Mouse (Mus musculus) liver, postnatal 0 days (tissue): ENCODE measurements around the gene Wnt9a. TPM values are rescaled to one million over a fixed set of nuclear protein-coding genes. Genes with fewer than 3 reads are reported as not detected.
"Not testable (repeated sequence)": the region's sequence is repeated elsewhere in the genome, so short reads cannot be mapped to it uniquely, and the experiment has no call there.

Experiments used
- ATAC-seq: fragments of 200-750 bp; cut with Nextera tagmentation; 2 replicates; pipeline ENCODE4 v1.8.0; 2017; ENCODE audit warnings: mild to moderate bottlenecking, moderate library complexity
- DNase-seq: peaks from one replicate; pipeline ENCODE4 v3.0.0-alpha.2; 2016
- H3K27ac ChIP-seq: fragments of 300-500 bp; sonication (generic); 2 replicates; pipeline ENCODE4 v1.5.1; 2014; ENCODE audit warnings: antibody characterized with exemption, moderate library complexity, mild to moderate bottlenecking, low read depth
- H3K27me3 ChIP-seq: fragments of 300-500 bp; sonication (generic); 2 replicates; pipeline ENCODE4 v1.6.1; 2014; ENCODE audit warnings: low read length, control low read depth, mixed read lengths; ENCODE audit not compliant: insufficient read depth
- H3K36me3 ChIP-seq: fragments of 300-500 bp; sonication (generic); replicated peaks from 2 replicates; pipeline ENCODE4 v1.6.1; 2014; ENCODE audit warnings: mild to moderate bottlenecking, control low read depth, low read length, moderate library complexity, mixed read lengths; ENCODE audit not compliant: insufficient read depth
- H3K4me1 ChIP-seq: fragments of 300-500 bp; sonication (generic); 2 replicates; pipeline ENCODE4 v1.6.1; 2014; ENCODE audit warnings: antibody characterized with exemption, mild to moderate bottlenecking, control low read depth; ENCODE audit not compliant: insufficient read depth
- H3K4me2 ChIP-seq: fragments of 300-500 bp; sonication (generic); 2 replicates; pipeline ENCODE4 v1.6.1; 2014; ENCODE audit warnings: low read depth, mild to moderate bottlenecking, low read length, moderate library complexity, mixed read lengths
- H3K4me3 ChIP-seq: fragments of 300-500 bp; sonication (generic); 2 replicates; pipeline ENCODE4 v1.5.1; 2014; ENCODE audit warnings: low read depth, low read length
- H3K9ac ChIP-seq: fragments of 300-500 bp; sonication (generic); replicated peaks from 2 replicates; pipeline ENCODE4 v1.6.1; 2014; ENCODE audit warnings: mild to moderate bottlenecking, moderate library complexity
- H3K9me3 ChIP-seq: fragments of 300-500 bp; sonication (generic); 2 replicates; pipeline ENCODE4 v1.6.1; 2016; ENCODE audit warnings: mild to moderate bottlenecking, control low read depth, low read length, mixed read lengths
- CTCF ChIP-seq: sonication (generic); IDR thresholded peaks from 2 replicates; pipeline ENCODE4 v1.5.1; 2016; ENCODE audit warnings: antibody characterized with exemption, low read depth
- EP300 ChIP-seq: IDR thresholded peaks from 2 replicates; pipeline ENCODE4 v1.6.1; 2016; ENCODE audit warnings: antibody characterized with exemption, low read depth, mild to moderate bottlenecking
- WGBS: fragments of 180-500 bp; shearing (Covaris S2); extraction: QIAGEN DNeasy Blood & Tissue Kit; methylation state at CpG from one replicate; pipeline ENCODE4 v1.1.7; 2014; ENCODE audit not compliant: insufficient replicate concordance; 5-methylcytosine and 5-hydroxymethylcytosine counted together
- microRNA-seq: library from miRNA; unstranded; fragments of <30 nt; microRNA quantifications from one replicate; pipeline ENCODE4, GENCODE M21; 2016
- polyA plus RNA-seq: library from polyadenylated mRNA; unstranded; fragments of >200 nt; fragmentation: Nextera tagmentation; extraction: Ambion mirVana; gene quantifications from 2 replicates; pipeline ENCODE4 v1.2.1, GENCODE M21; 2015

Wnt9a gene
- polyA plus RNA-seq, 1 experiment from 2014 or later: 0.16 TPM

DNA sequence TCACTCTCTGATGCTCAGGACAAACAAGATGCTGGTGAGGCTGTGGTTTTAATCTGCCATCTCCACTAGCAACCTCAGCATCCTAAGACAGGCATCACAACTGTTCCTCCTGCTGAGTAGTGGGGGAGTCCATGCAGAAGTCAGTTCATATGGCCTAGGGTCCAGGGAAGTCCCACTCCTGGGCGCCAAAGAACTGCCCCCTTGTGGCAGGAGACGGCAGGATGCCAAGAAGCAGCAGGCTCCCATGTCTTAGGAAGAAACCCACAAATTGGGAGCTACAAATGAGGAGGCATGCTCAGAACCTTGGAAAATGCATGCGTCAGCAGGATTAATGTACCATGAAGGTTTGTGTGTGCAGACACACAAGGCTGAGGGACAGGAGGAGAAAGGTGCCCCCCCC lies 59.9 kb downstream of the Wnt9a start:
- Histone ChIP-seq H3K4me1 (no peaks in the 10 kb centered on the region), H3K36me3 (no peaks in the 10 kb centered on the region), H3K9me3 (no peaks in the 10 kb centered on the region), H3K4me2 (no peak overlapping the region), H3K4me3 (no peak overlapping the region), H3K27me3 (no peaks in the 10 kb centered on the region), H3K9ac (no peak overlapping the region), H3K27ac (no peak overlapping the region)
- 35% methylated on average over 3 of the region's 3 CpGs for WGBS
- DNase-seq: no peak
- TF ChIP-seq CTCF: peak; percentile 48
- TF ChIP-seq EP300: no peak
- no peak for ATAC-seq

DNA sequence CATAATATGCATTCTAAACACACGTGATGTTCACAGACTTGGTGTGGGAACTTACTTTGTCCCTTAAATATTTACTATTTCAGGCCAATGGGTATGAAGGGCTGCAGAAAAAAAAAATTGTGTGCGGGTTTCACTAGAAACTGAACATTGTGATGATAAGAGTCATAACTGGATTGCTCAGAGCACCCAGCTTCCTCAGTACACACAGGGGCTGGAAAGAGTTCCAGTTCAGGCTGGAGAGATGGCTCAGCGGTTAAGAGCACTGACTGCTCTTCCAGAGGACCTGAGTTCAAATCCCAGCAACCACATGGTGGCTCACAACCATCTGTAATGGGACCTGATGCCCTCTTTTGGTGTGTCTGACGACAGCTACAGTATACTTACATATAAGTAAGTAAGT lies 61.2 kb downstream of the Wnt9a start:
- H3K4me1 ChIP-seq, H3K4me3 ChIP-seq, H3K9me3 ChIP-seq, H3K27ac ChIP-seq, DNase-seq, H3K27me3 ChIP-seq, H3K4me2 ChIP-seq, H3K36me3 ChIP-seq, H3K9ac ChIP-seq, ATAC-seq: not testable (repeated sequence)
- WGBS: 73% methylated on average over 4 of the region's 4 CpGs

DNA sequence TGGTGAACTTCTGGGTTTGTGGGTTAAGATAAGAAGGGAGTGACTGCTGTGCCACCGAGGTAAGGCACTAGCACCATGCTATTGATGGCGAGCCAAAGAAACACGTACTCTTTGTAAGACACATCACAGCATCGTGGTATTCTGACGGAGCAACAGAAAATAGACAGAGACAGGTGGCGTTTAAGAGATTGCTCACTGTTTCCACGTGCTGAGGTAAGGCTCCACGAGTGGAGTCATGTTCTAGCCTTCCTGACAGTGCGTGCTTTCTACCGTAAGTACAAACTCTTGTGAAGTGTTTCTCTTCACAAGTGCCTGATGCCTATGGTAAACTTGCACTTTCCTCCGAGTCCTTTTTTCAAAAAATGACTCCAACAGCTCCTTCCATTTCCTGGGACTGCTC lies 63.1 kb downstream of the Wnt9a start:
- 60% methylated on average over 11 of the region's 11 CpGs for WGBS
- no peak overlapping the region for H3K4me2 ChIP-seq
- H3K27ac ChIP-seq: no peak overlapping the region
- H3K27me3 ChIP-seq: no peaks in the 10 kb centered on the region
- H3K4me1 ChIP-seq: no peaks in the 10 kb centered on the region
- no peak overlapping the region for H3K9ac ChIP-seq
- H3K9me3 ChIP-seq: no peaks in the 10 kb centered on the region
- no peak for DNase-seq
- no peak for ATAC-seq
- no peak overlapping the region for H3K4me3 ChIP-seq
- TF ChIP-seq EP300: no peak
- TF ChIP-seq CTCF: no peak
- no peaks in the 10 kb centered on the region for H3K36me3 ChIP-seq

DNA sequence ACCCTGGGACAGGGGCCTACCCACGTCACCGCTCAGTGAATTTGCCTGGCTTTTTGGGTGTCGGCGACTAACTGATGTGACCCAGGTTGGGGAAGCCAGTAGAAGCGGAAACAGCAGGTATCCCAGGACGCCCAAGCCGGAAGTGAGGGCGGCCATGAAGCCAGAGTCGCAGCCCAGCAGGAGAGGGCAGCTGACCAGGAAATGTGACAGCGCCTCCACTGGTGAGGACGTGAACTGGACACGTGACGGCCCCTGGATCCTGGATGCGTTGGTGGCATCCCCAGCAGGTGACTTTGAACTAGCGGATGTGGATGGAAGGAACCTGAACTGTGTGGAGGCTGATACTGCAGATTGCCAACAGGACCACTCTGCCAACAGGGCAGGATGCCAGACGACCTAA lies 68.7 kb downstream of the Wnt9a start, which contains the start of gene Prss38:
Gene Prss38 (minus strand): TSS at position 183 of the 400 bp plus-strand sequence.
- Histone ChIP-seq H3K4me1 (no peaks in the 10 kb centered on the region), H3K4me2 (no peak within 1 kb of the TSS), H3K4me3 (no peak within 1 kb of the TSS), H3K9me3 (no peaks in the 10 kb centered on the region), H3K36me3 (no peaks in the 10 kb centered on the region), H3K27me3 (no peaks in the 10 kb centered on the region), H3K9ac (no peak within 1 kb of the TSS), H3K27ac (no peak within 1 kb of the TSS)
- ATAC-seq: no peak
- WGBS: 74% methylated on average over 16 of the region's 16 CpGs
- TF ChIP-seq CTCF (peak; percentile 30), EP300 (no peak)
- DNase-seq: no peak

DNA sequence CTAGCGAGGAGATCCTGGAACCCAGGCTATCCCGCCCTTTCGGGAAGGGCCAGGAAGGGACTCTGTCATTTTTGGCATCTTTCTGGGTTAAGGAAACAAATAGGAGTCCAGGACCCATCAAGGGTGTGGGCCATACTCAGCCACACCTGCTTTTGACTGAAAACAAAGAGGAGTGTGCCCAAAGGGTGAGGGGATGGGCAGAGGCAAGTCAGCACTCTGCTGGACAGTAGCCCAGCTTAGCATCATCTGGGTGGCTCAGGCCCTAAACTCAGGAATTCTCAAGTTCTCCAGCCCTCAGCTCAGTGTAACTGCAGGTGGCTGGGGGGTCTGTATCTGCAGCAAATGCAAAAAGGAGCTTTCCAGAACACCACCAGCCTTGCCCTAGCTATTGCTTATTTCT lies 71.3 kb downstream of the Wnt9a start:
- no peak overlapping the region for H3K4me2 ChIP-seq
- H3K36me3 ChIP-seq: no peaks in the 10 kb centered on the region
- H3K27ac ChIP-seq: no peak overlapping the region
- TF ChIP-seq EP300: no peak
- no peak for TF ChIP-seq CTCF
- H3K9me3 ChIP-seq: no peaks in the 10 kb centered on the region
- no peak for ATAC-seq
- no peaks in the 10 kb centered on the region for H3K27me3 ChIP-seq
- no peak overlapping the region for H3K9ac ChIP-seq
- no peak for DNase-seq
- WGBS: 78% methylated on average over 3 of the region's 3 CpGs
- H3K4me3 ChIP-seq: no peak overlapping the region
- no peaks in the 10 kb centered on the region for H3K4me1 ChIP-seq

DNA sequence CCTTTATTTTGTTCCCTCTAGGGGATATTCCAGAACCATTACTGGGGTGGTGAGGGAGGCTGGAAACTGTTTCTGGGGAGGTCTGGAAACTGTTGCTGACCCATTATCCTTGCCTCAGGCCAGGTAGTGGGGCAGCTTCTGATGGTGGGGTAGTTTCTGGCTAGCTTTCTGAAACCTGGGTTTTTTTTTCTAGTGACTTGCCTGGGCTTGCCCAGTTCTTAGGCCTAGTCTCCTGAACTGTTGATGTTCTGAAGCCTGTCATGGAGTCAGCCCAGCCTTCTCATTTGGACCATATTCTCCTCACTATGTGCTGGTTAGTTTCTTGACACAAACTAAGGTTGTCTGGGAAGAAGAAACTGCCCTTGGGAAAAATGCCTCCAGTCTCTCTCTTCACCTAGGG lies 72.8 kb downstream of the Wnt9a start:
- Histone ChIP-seq H3K9me3 (no peaks in the 10 kb centered on the region), H3K27me3 (no peaks in the 10 kb centered on the region), H3K27ac (no peak overlapping the region), H3K4me2 (no peak overlapping the region), H3K36me3 (no peaks in the 10 kb centered on the region), H3K4me3 (no peak overlapping the region), H3K4me1 (no peaks in the 10 kb centered on the region), H3K9ac (no peak overlapping the region)
- no peak for TF ChIP-seq CTCF
- TF ChIP-seq EP300: no peak
- DNase-seq (no peak), ATAC-seq (no peak)

Small RNA genes lying within 50 kb of the gene (microRNA-seq; reads per million reads assigned to microRNA genes)
- not detected for gene Gm24756

Other genes with a start within 250 kb of the Wnt9a start
- 0.31 and 0.49 TPM in 2 replicates for gene Obscn, start 170.5 kb upstream of the Wnt9a start, polyA plus RNA-seq
- gene Iba57, start 143.2 kb upstream of the Wnt9a start, polyA plus RNA-seq: 6.3 and 7.1 TPM in 2 replicates
- gene Gjc2, start 123.7 kb upstream of the Wnt9a start, polyA plus RNA-seq: 0.29 and 0.37 TPM in 2 replicates
- gene Guk1, start 114.7 kb upstream of the Wnt9a start, polyA plus RNA-seq: 59.5 and 64.4 TPM in 2 replicates
- 64.2 and 65.2 TPM in 2 replicates for gene Mrpl55, start 104.4 kb upstream of the Wnt9a start, polyA plus RNA-seq
- gene 2310033P09Rik, start 98.6 kb upstream of the Wnt9a start, polyA plus RNA-seq: 14.8 and 16.2 TPM in 2 replicates
- 244 and 254 TPM in 2 replicates for gene Arf1, start 78.7 kb upstream of the Wnt9a start, polyA plus RNA-seq
- gene Wnt3a, start 16.2 kb upstream of the Wnt9a start, polyA plus RNA-seq: not detected in 2 replicates
- gene Prss38, start 68.7 kb downstream of the Wnt9a start, polyA plus RNA-seq: not detected in 2 replicates
- gene Jmjd4, start 143.1 kb downstream of the Wnt9a start, polyA plus RNA-seq: 3.2 and 3.6 TPM in 2 replicates
- gene Snap47, start 144.3 kb downstream of the Wnt9a start, polyA plus RNA-seq: 32.4 and 33.5 TPM in 2 replicates
- gene Zfp867, start 165.5 kb downstream of the Wnt9a start, polyA plus RNA-seq: 1.4 and 1.5 TPM in 2 replicates
- gene Zkscan17, start 219.8 kb downstream of the Wnt9a start, polyA plus RNA-seq: 5.2 and 5.4 TPM in 2 replicates
- gene Nlrp3, start 234.6 kb downstream of the Wnt9a start, polyA plus RNA-seq: 0.80 and 0.91 TPM in 2 replicates